Mouse (Mus musculus) frontal cortex, postnatal 36 days (tissue): Measurements from ENCODE around the gene BC030870.
A peak's percentile ranks its signal among the peaks of the same experiment; 100 is the strongest.

Experiments used
- DNase-seq, 2 experiments: peaks; one replicate each; pipeline ENCODE4 v3.0.0; 2022; ENCODE audit warnings: low spot score in 2 of 2

Gene BC030870

GRCm38 (mm10) chr8:65080731-65081130, 48.6 kb downstream of the BC030870 start:
- no peak for DNase-seq

GRCm38 (mm10) chr8:65074733-65075132, 54.6 kb downstream of the BC030870 start, which contains the start of gene Gm10663:
Gm10663 (plus strand) TSS chr8:65075033.
- DNase-seq: no peak

- DNase-seq: no peak
These were observed 58.4 kb downstream of the BC030870 start for GRCm38 (mm10) chr8:65070996-65071395.

- DNase-seq: no peak
These were observed 60.9 kb downstream of the BC030870 start for GRCm38 (mm10) chr8:65068473-65068819.

- no peak for DNase-seq
These were observed 61.5 kb downstream of the BC030870 start for GRCm38 (mm10) chr8:65067694-65068472.

- DNase-seq: no peak
These were observed 62.3 kb downstream of the BC030870 start for GRCm38 (mm10) chr8:65067031-65067430.

GRCm38 (mm10) chr8:65065622-65066021, 63.7 kb downstream of the BC030870 start:
- DNase-seq: no peak

GRCm38 (mm10) chr8:65064071-65064470, 65.3 kb downstream of the BC030870 start:
- no peak for DNase-seq

GRCm38 (mm10) chr8:65062195-65062594, 67.2 kb downstream of the BC030870 start:
- DNase-seq: no peak

GRCm38 (mm10) chr8:65056722-65057121, 72.6 kb downstream of the BC030870 start:
- DNase-seq: no peak

- no peak for DNase-seq
These were observed 75.4 kb downstream of the BC030870 start for GRCm38 (mm10) chr8:65053968-65054367.

GRCm38 (mm10) chr8:65053554-65053953, 75.8 kb downstream of the BC030870 start:
- no peak for DNase-seq

GRCm38 (mm10) chr8:65047801-65048200, 81.6 kb downstream of the BC030870 start:
- DNase-seq: no peak

GRCm38 (mm10) chr8:65047193-65047592, 82.2 kb downstream of the BC030870 start:
- DNase-seq: no peak

- no peak for DNase-seq
These were observed 82.8 kb downstream of the BC030870 start for GRCm38 (mm10) chr8:65046565-65046964.

- peak in 1 of 2 experiments; percentile 6 for DNase-seq
These were observed 92.2 kb downstream of the BC030870 start, which contains the start of gene Apela for GRCm38 (mm10) chr8:65037117-65037533. Apela (minus strand) TSS chr8:65037336.
